Mouse (Mus musculus): ENCODE measurements around the gene 1700029F12Rik. TPM values are rescaled to one million over a fixed set of nuclear protein-coding genes. Genes with fewer than 3 reads are reported as not detected.

Gene 1700029F12Rik
- polyA plus RNA-seq, 1 experiment from 2014 or later = not detected

GRCm38 (mm10) chr13:96993291-96993989 lies 40.7 kb downstream of the 1700029F12Rik start:
- 40% methylated on average over 8 of the region's 8 CpGs for WGBS (ENCODE audit: insufficient replicate concordance)

GRCm38 (mm10) chr13:96990561-96991265 lies 43.4 kb downstream of the 1700029F12Rik start:
- H3K27me3 ChIP-seq = peaks cover 11% of the 10 kb centered on the region
- H3K4me2 ChIP-seq = no peak overlapping the region
- peaks cover 10% of the 10 kb centered on the region for H3K4me1 ChIP-seq (replicated peaks)
- 50% methylated on average over 14 of the region's 14 CpGs for WGBS (ENCODE audit: insufficient replicate concordance)
- no peaks in the 10 kb centered on the region for H3K36me3 ChIP-seq (replicated peaks)
- no peaks in the 10 kb centered on the region for H3K9me3 ChIP-seq (replicated peaks)
- no peak overlapping the region for H3K9ac ChIP-seq
- no peak overlapping the region for H3K27ac ChIP-seq (replicated peaks)
- no peak for ATAC-seq (ENCODE audit: insufficient read depth)
- H3K4me3 ChIP-seq (replicated peaks) = no peak overlapping the region

More at GRCm38 (mm10) chr13:96993291-96993989, 40.7 kb downstream of the 1700029F12Rik start:
- no peaks in the 10 kb centered on the region for H3K9me3 ChIP-seq (replicated peaks)
- H3K9ac ChIP-seq = no peak overlapping the region
- peak; percentile 54; the same call in 1 of the 2 replicates for ATAC-seq (ENCODE audit: insufficient read depth)
- H3K4me1 ChIP-seq (replicated peaks) = 0 out of 2 replicates have a peak, but pooled peaks cover 11% of the 10 kb centered on the region
- H3K27me3 ChIP-seq = no peaks in the 10 kb centered on the region
- H3K4me3 ChIP-seq (replicated peaks) = no peak overlapping the region
- no peak overlapping the region for H3K27ac ChIP-seq (replicated peaks)
- H3K36me3 ChIP-seq (replicated peaks) = no peaks in the 10 kb centered on the region
- no peak overlapping the region for H3K4me2 ChIP-seq

GRCm38 (mm10) chr13:96990045-96990444 lies 44.1 kb downstream of the 1700029F12Rik start:
- 49% methylated on average over 3 of the region's 3 CpGs for WGBS (ENCODE audit: insufficient replicate concordance)
- Histone ChIP-seq H3K27me3 (peaks cover 18% of the 10 kb centered on the region), H3K9ac (no peak overlapping the region), H3K4me2 (no peak overlapping the region), H3K9me3 (replicated peaks) (no peaks in the 10 kb centered on the region), H3K4me1 (replicated peaks) (peaks cover 15% of the 10 kb centered on the region), H3K36me3 (replicated peaks) (no peaks in the 10 kb centered on the region), H3K4me3 (replicated peaks) (no peak overlapping the region), H3K27ac (replicated peaks) (no peak overlapping the region)
- no peak for ATAC-seq (ENCODE audit: insufficient read depth)

- no peaks in the 10 kb centered on the region for H3K36me3 ChIP-seq (replicated peaks)
- no peak overlapping the region for H3K9ac ChIP-seq
- H3K27ac ChIP-seq (replicated peaks) = no peak overlapping the region
- no peaks in the 10 kb centered on the region for H3K9me3 ChIP-seq (replicated peaks)
- H3K27me3 ChIP-seq = peaks cover 27% of the 10 kb centered on the region
- no peak overlapping the region for H3K4me3 ChIP-seq (replicated peaks)
- 52% methylated on average over 16 of the region's 16 CpGs for WGBS (ENCODE audit: insufficient replicate concordance)
- no peak for ATAC-seq (ENCODE audit: insufficient read depth)
- peaks cover 16% of the 10 kb centered on the region for H3K4me1 ChIP-seq (replicated peaks)
- no peak overlapping the region for H3K4me2 ChIP-seq
Measured at GRCm38 (mm10) chr13:96989129-96989528, 45.0 kb downstream of the 1700029F12Rik start.

- Histone ChIP-seq H3K9me3 (replicated peaks) (no peaks in the 10 kb centered on the region), H3K36me3 (replicated peaks) (no peaks in the 10 kb centered on the region), H3K4me2 (no peak overlapping the region), H3K4me3 (replicated peaks) (no peak overlapping the region), H3K9ac (no peak overlapping the region), H3K4me1 (replicated peaks) (peaks cover 33% of the 10 kb centered on the region), H3K27ac (replicated peaks) (no peak overlapping the region), H3K27me3 (peaks cover 50% of the 10 kb centered on the region)
- 18% methylated on average over 12 of the region's 12 CpGs for WGBS (ENCODE audit: insufficient replicate concordance)
- ATAC-seq (ENCODE audit: insufficient read depth) = no peak
Measured at GRCm38 (mm10) chr13:96985599-96986275, 48.4 kb downstream of the 1700029F12Rik start.

- H3K36me3 ChIP-seq (replicated peaks) = no peaks in the 10 kb centered on the region
- H3K4me1 ChIP-seq (replicated peaks) = peaks cover 33% of the 10 kb centered on the region
- 0 out of 2 replicates have a peak overlapping the region, but pooled peaks have one; percentile 82 for H3K27ac ChIP-seq (replicated peaks)
- H3K27me3 ChIP-seq = peaks cover 50% of the 10 kb centered on the region
- 58% methylated on average over 5 of the region's 5 CpGs for WGBS (ENCODE audit: insufficient replicate concordance)
- no peaks in the 10 kb centered on the region for H3K9me3 ChIP-seq (replicated peaks)
- H3K4me2 ChIP-seq = no peak overlapping the region
- no peak overlapping the region for H3K4me3 ChIP-seq (replicated peaks)
- ATAC-seq (ENCODE audit: insufficient read depth) = no peak
- no peak overlapping the region for H3K9ac ChIP-seq
Measured at GRCm38 (mm10) chr13:96984688-96985087, 49.5 kb downstream of the 1700029F12Rik start.

- 11% methylated on average over 26 of the region's 26 CpGs for WGBS (ENCODE audit: insufficient replicate concordance)
- Histone ChIP-seq H3K9ac (peak overlapping the region; percentile 48; the same call in 1 of the 2 replicates), H3K27ac (replicated peaks) (peak overlapping the region; percentile 82)
Measured at GRCm38 (mm10) chr13:96983251-96984126, 50.7 kb downstream of the 1700029F12Rik start.

GRCm38 (mm10) chr13:96980561-96980960 lies 53.6 kb downstream of the 1700029F12Rik start:
- H3K4me3 ChIP-seq (replicated peaks) = no peak overlapping the region
- no peak overlapping the region for H3K27ac ChIP-seq (replicated peaks)
- peaks cover 38% of the 10 kb centered on the region for H3K27me3 ChIP-seq
- no peaks in the 10 kb centered on the region for H3K36me3 ChIP-seq (replicated peaks)
- no peak overlapping the region for H3K9ac ChIP-seq
- H3K9me3 ChIP-seq (replicated peaks) = no peaks in the 10 kb centered on the region
- H3K4me1 ChIP-seq (replicated peaks) = peaks cover 22% of the 10 kb centered on the region
- ATAC-seq (ENCODE audit: insufficient read depth) = no peak
- H3K4me2 ChIP-seq = no peak overlapping the region

More at GRCm38 (mm10) chr13:96983251-96984126, 50.7 kb downstream of the 1700029F12Rik start:
- Histone ChIP-seq H3K4me3 (replicated peaks) (peak overlapping the region; percentile 32), H3K36me3 (replicated peaks) (no peaks in the 10 kb centered on the region), H3K9me3 (replicated peaks) (no peaks in the 10 kb centered on the region), H3K4me1 (replicated peaks) (peaks cover 28% of the 10 kb centered on the region), H3K4me2 (peak overlapping the region; percentile 55), H3K27me3 (peaks cover 50% of the 10 kb centered on the region)
- ATAC-seq (ENCODE audit: insufficient read depth) = peak; percentile 77

- no peak for ATAC-seq (ENCODE audit: insufficient read depth)
- H3K4me2 ChIP-seq = no peak overlapping the region
- no peaks in the 10 kb centered on the region for H3K36me3 ChIP-seq (replicated peaks)
- no peaks in the 10 kb centered on the region for H3K9me3 ChIP-seq (replicated peaks)
- H3K4me1 ChIP-seq (replicated peaks) = peaks cover 16% of the 10 kb centered on the region
- H3K4me3 ChIP-seq (replicated peaks) = no peak overlapping the region
- H3K9ac ChIP-seq = no peak overlapping the region
- peaks cover 6% of the 10 kb centered on the region for H3K27me3 ChIP-seq
- H3K27ac ChIP-seq (replicated peaks) = no peak overlapping the region
- WGBS (ENCODE audit: insufficient replicate concordance) = 65% methylated on average over 6 of the region's 6 CpGs
Measured at GRCm38 (mm10) chr13:96976986-96977595, 57.1 kb downstream of the 1700029F12Rik start.

- no peak overlapping the region for H3K4me2 ChIP-seq
- no peaks in the 10 kb centered on the region for H3K9me3 ChIP-seq (replicated peaks)
- peaks cover 28% of the 10 kb centered on the region for H3K4me1 ChIP-seq (replicated peaks)
- WGBS (ENCODE audit: insufficient replicate concordance) = 80% methylated on average over 4 of the region's 4 CpGs
- H3K9ac ChIP-seq = no peak overlapping the region
- ATAC-seq (ENCODE audit: insufficient read depth) = no peak
- H3K36me3 ChIP-seq (replicated peaks) = no peaks in the 10 kb centered on the region
- H3K27me3 ChIP-seq = no peaks in the 10 kb centered on the region
- H3K4me3 ChIP-seq (replicated peaks) = no peak overlapping the region
- no peak overlapping the region for H3K27ac ChIP-seq (replicated peaks)
Measured at GRCm38 (mm10) chr13:96973318-96973717, 60.8 kb downstream of the 1700029F12Rik start.
